8 mouse cellular contexts compared by ENCODE assay signal in genomic region chr10:87858939-87859338, GRCm38 (mm10). TPM values are rescaled to one million over a fixed set of nuclear protein-coding genes. Genes with fewer than 3 reads are reported as not detected.
DNase-seq lines count a peak whose midpoint lies in the region; ATAC-seq and TF ChIP-seq lines count a peak whose summit lies in the region.

No protein-coding gene starts in this region.

- peak; percentile 9 for ATAC-seq in heart, postnatal 0 days (ENCODE audit: insufficient read depth, low read depth)
- ATAC-seq in limb, embryonic 11.5 days (ENCODE audit: insufficient number of reproducible peaks, low FRiP score, low TSS enrichment, low read depth), result no peak
- ATAC-seq in neural tube, embryonic 12.5 days (ENCODE audit: low FRiP score, low read depth), result no peak
- no peak for ATAC-seq in cerebellum, adult (ENCODE audit: insufficient number of reproducible peaks, low FRiP score, low TSS enrichment)

- H3K9me3 ChIP-seq in heart, postnatal 0 days (replicated peaks; ENCODE audit: control insufficient read depth, low read length), result no peaks in the 10 kb centered on the region
- no peaks in the 10 kb centered on the region for H3K9me3 ChIP-seq in limb, embryonic 11.5 days (ENCODE audit: control insufficient read depth, low read length)
- no peaks in the 10 kb centered on the region for H3K9me3 ChIP-seq in neural tube, embryonic 12.5 days

- H3K27ac ChIP-seq in heart, postnatal 0 days (ENCODE audit: low read depth), result peak overlapping the region; percentile 86
- H3K27ac ChIP-seq in limb, embryonic 11.5 days (replicated peaks; ENCODE audit: low read depth, low read length), result peak overlapping the region; percentile 72; the same call in 1 of the 2 replicates
- H3K27ac ChIP-seq in neural tube, embryonic 12.5 days, result no peak overlapping the region

- WGBS in heart, postnatal 0 days, result 7% methylated on average over 6 of the region's 6 CpGs
- 21% methylated on average over 6 of the region's 6 CpGs for WGBS in limb, embryonic 11.5 days
- 53% methylated on average over 6 of the region's 6 CpGs for WGBS in neural tube, embryonic 12.5 days

- H3K4me3 ChIP-seq in heart, postnatal 0 days (ENCODE audit: low read depth, low read length), result peak overlapping the region; percentile 69
- H3K4me3 ChIP-seq in limb, embryonic 11.5 days (ENCODE audit: low read depth, low read length), result peak overlapping the region; percentile 46; the same call in 1 of the 2 replicates
- no peak overlapping the region for H3K4me3 ChIP-seq in neural tube, embryonic 12.5 days

- H3K9ac ChIP-seq in heart, postnatal 0 days (replicated peaks; ENCODE audit: low read depth, low read length), result peak overlapping the region; percentile 73; the same call in 1 of the 2 replicates
- no peak overlapping the region for H3K9ac ChIP-seq in limb, embryonic 11.5 days (ENCODE audit: low read length)
- no peak overlapping the region for H3K9ac ChIP-seq in neural tube, embryonic 12.5 days

- DNase-seq in adrenal gland, postnatal 14 days, result peak; percentile 22
- no peak for DNase-seq in adrenal gland, adult 18-20 months (ENCODE audit: low spot score in 2 of 2)
- DNase-seq in embryo, embryonic 11 days, result peak; percentile 50
- DNase-seq in heart, postnatal 0 days (ENCODE audit: low spot score), result peak; percentile 77
- DNase-seq in limb, embryonic 11.5 days (ENCODE audit: low spot score), result no peak
- no peak for DNase-seq in urinary bladder, adult 18-20 months (ENCODE audit: low spot score in 2 of 2)

- no peaks in the 10 kb centered on the region for H3K36me3 ChIP-seq in heart, postnatal 0 days (replicated peaks; ENCODE audit: control insufficient read depth, insufficient read depth, low read length)
- H3K36me3 ChIP-seq in limb, embryonic 11.5 days (ENCODE audit: control insufficient read depth, insufficient read depth, low read length), result no peaks in the 10 kb centered on the region
- H3K36me3 ChIP-seq in neural tube, embryonic 12.5 days, result no peaks in the 10 kb centered on the region

- peak; percentile 29; the same call in 1 of the 2 replicates for TF ChIP-seq EP300 in heart, postnatal 0 days (IDR thresholded peaks at IDR 0.05; ENCODE audit: low read depth)

- H3K27me3 ChIP-seq in heart, postnatal 0 days (ENCODE audit: control insufficient read depth, insufficient read depth, low read length), result no peaks in the 10 kb centered on the region
- no peaks in the 10 kb centered on the region for H3K27me3 ChIP-seq in limb, embryonic 11.5 days (ENCODE audit: control insufficient read depth, insufficient read depth, low read length)
- no peaks in the 10 kb centered on the region for H3K27me3 ChIP-seq in neural tube, embryonic 12.5 days (replicated peaks)

- peak overlapping the region; percentile 75 for H3K4me2 ChIP-seq in heart, postnatal 0 days (ENCODE audit: low read depth, low read length)
- H3K4me2 ChIP-seq in limb, embryonic 11.5 days (ENCODE audit: low read depth, severe bottlenecking), result peak overlapping the region; percentile 74
- H3K4me2 ChIP-seq in neural tube, embryonic 12.5 days (replicated peaks), result peak overlapping the region; percentile 70

- no peak for TF ChIP-seq CTCF in heart, postnatal 0 days (IDR thresholded peaks at IDR 0.05; ENCODE audit: low read depth)

- H3K4me1 ChIP-seq in heart, postnatal 0 days (ENCODE audit: control insufficient read depth, insufficient read depth), result peaks cover 45% of the 10 kb centered on the region
- H3K4me1 ChIP-seq in limb, embryonic 11.5 days (ENCODE audit: control insufficient read depth, insufficient read depth, low read length), result peaks cover 63% of the 10 kb centered on the region
- H3K4me1 ChIP-seq in neural tube, embryonic 12.5 days, result peaks cover 11% of the 10 kb centered on the region

RNA-seq across cellular contexts. Expression of gene Igf1, which starts 0.9 kb away (rescaled TPM):
- 23.4 and 112 TPM in 2 replicates for total RNA-seq in adrenal gland, postnatal 14 days (2021)
- 10 to 100 TPM; 11.5 to 34.9 TPM for total RNA-seq in adrenal gland, adult 18-20 months (2021)
- 10.0 and 12.6 TPM in 2 replicates for total RNA-seq in heart, postnatal 0 days (2014; rRNA removed; ENCODE audit: low replicate concordance)
- 23.4 and 26.8 TPM in 2 replicates for polyA plus RNA-seq in heart, postnatal 0 days (2015; fragmentation: Nextera tagmentation; extraction: Ambion mirVana)
- 51.4 and 61.7 TPM in 2 replicates for polyA plus RNA-seq in limb, embryonic 11.5 days (2014; fragmentation: Nextera tagmentation; extraction: Ambion mirVana)
- 13.8 and 16.0 TPM in 2 replicates for polyA plus RNA-seq in neural tube, embryonic 12.5 days (2016; fragmentation: Nextera tagmentation; extraction: Ambion mirVana)

Comparison
In these comparisons a context has a peak if more than half of its experiments do, and no peak if none do; other contexts are left out.
1. DNase-seq: peak in adrenal gland, postnatal 14 days (single experiment), embryo, embryonic 11 days (single experiment) and heart, postnatal 0 days (single experiment); none in adrenal gland, adult 18-20 months (0 of 2), limb, embryonic 11.5 days (single experiment) and urinary bladder, adult 18-20 months (0 of 2).
2. Peak in every context shown above with its lines, with median percentiles within 50 percentile points of each other: H3K4me2 ChIP-seq.